Comparison of ENCODE assay signal across 24 mouse cellular contexts in genomic region chr1:93551427-93551826, GRCm38 (mm10). TPM values are rescaled to one million over a fixed set of nuclear protein-coding genes. Genes with fewer than 3 reads are reported as not detected.
DNase-seq lines count a peak whose midpoint lies in the region; ATAC-seq and TF ChIP-seq lines count a peak whose summit lies in the region.
"Had no signal": no experiment of that assay in that cellular context is flagged by ENCODE, and none has a peak within 500 bp of the region (broad histone marks: within the 10 kb centered on the region; RNA-seq: fewer than 3 reads in every experiment).

No protein-coding gene starts in this region.

- peaks cover 3 to 15% of the 10 kb centered on the region in 2 experiments; a peak in 3 of 4 replicates for H3K4me1 ChIP-seq in CH12.LX (ENCODE audit: control insufficient read depth in 1 of 2, insufficient read depth in 2 of 2)
- no peaks in the 10 kb centered on the region for H3K4me1 ChIP-seq in intestine, postnatal 0 days (replicated peaks; ENCODE audit: control insufficient read depth, insufficient read depth, low read length)
- H3K4me1 ChIP-seq: embryonic facial prominence, embryonic 12.5 days had no signal

- TF ChIP-seq EP300 in CH12.LX (IDR thresholded peaks at IDR 0.05; ENCODE audit: low read length) = no peak

- H3K27me3 ChIP-seq in CH12.LX (replicated peaks) = no peaks in the 10 kb centered on the region
- H3K27me3 ChIP-seq in intestine, postnatal 0 days (replicated peaks; ENCODE audit: control insufficient read depth, insufficient read depth, low read length) = no peaks in the 10 kb centered on the region
- H3K27me3 ChIP-seq: embryonic facial prominence, embryonic 12.5 days; forebrain, embryonic 12.5 days had no signal

- dilution Hi-C loops in CH12.LX (cut with MboI; ENCODE audit: extremely low pct_ligation_motif_present, extremely low pct_unique_long_range_greater_than_20kb, low sequenced_read_pairs) = no loop called here

- no peak for TF ChIP-seq CTCF in CH12.LX (conservative IDR thresholded peaks at IDR 0.05 in 1 of 2, IDR thresholded peaks at IDR 0.05 in 1 of 2; ENCODE audit: low read depth in 2 of 2, low read length in 2 of 2)
- TF ChIP-seq CTCF in intestine, postnatal 0 days (IDR thresholded peaks at IDR 0.05; ENCODE audit: low read depth) = no peak

- TF ChIP-seq RAD21 in CH12.LX (IDR thresholded peaks at IDR 0.05; ENCODE audit: low read depth, low read length) = no peak

- ATAC-seq in granulocyte monocyte progenitor cell, adult 5-6 weeks (replicated peaks; ENCODE audit: poor library complexity, severe bottlenecking) = peak; percentile 70
- peak; percentile 64 for ATAC-seq in megakaryocyte progenitor cell, adult 5-6 weeks (replicated peaks; ENCODE audit: poor library complexity)
- ATAC-seq in intestine, postnatal 0 days = no peak
- ATAC-seq: CD4-positive, CD25-positive, alpha-beta regulatory T cell, adult 4 months; forebrain, embryonic 14.5 days; forebrain, embryonic 16.5 days had no signal

- H3K27ac ChIP-seq in CH12.LX (ENCODE audit: insufficient read depth, low read depth) = no peak overlapping the region
- H3K27ac ChIP-seq in intestine, postnatal 0 days (ENCODE audit: low read depth, low read length) = no peak overlapping the region
- H3K27ac ChIP-seq: embryonic facial prominence, embryonic 10.5 days; embryonic facial prominence, embryonic 12.5 days; forebrain, embryonic 10.5 days; forebrain, embryonic 12.5 days had no signal

- 0 out of 2 replicates have a peak overlapping the region, but pooled peaks have one; percentile 12 for H3K9ac ChIP-seq in CH12.LX (ENCODE audit: insufficient read depth, low read depth)
- H3K9ac ChIP-seq in intestine, postnatal 0 days (ENCODE audit: low read depth, low read length) = no peak overlapping the region
- H3K9ac ChIP-seq: embryonic facial prominence, embryonic 12.5 days; forebrain, embryonic 12.5 days had no signal

- H3K9me3 ChIP-seq in CH12.LX (replicated peaks; ENCODE audit: low read length) = no peaks in the 10 kb centered on the region
- no peaks in the 10 kb centered on the region for H3K9me3 ChIP-seq in intestine, postnatal 0 days (ENCODE audit: control insufficient read depth)
- H3K9me3 ChIP-seq: embryonic facial prominence, embryonic 10.5 days; embryonic facial prominence, embryonic 12.5 days; forebrain, embryonic 10.5 days; forebrain, embryonic 12.5 days had no signal

- 75% methylated on average over 5 of the region's 5 CpGs for WGBS in intestine, postnatal 0 days

- no peaks in the 10 kb centered on the region for H3K36me3 ChIP-seq in CH12.LX (replicated peaks in 1 of 2; ENCODE audit: control insufficient read depth in 1 of 2, insufficient read depth in 1 of 2, low read length in 1 of 2)
- peaks cover 2% of the 10 kb centered on the region; the same call in 1 of the 2 replicates for H3K36me3 ChIP-seq in intestine, postnatal 0 days (ENCODE audit: control insufficient read depth, insufficient read depth)
- H3K36me3 ChIP-seq: embryonic facial prominence, embryonic 12.5 days; forebrain, embryonic 10.5 days; forebrain, embryonic 12.5 days had no signal

- peak overlapping the region; percentile 11; the same call in 1 of the 2 replicates for H3K4me2 ChIP-seq in CH12.LX (ENCODE audit: insufficient read depth, low read depth, poor library complexity, severe bottlenecking)
- H3K4me2 ChIP-seq in intestine, postnatal 0 days (replicated peaks; ENCODE audit: low read depth) = no peak overlapping the region
- H3K4me2 ChIP-seq: embryonic facial prominence, embryonic 12.5 days; forebrain, embryonic 12.5 days had no signal

- no peak overlapping the region for H3K4me3 ChIP-seq in CH12.LX (replicated peaks in 1 of 3; ENCODE audit: low read depth in 2 of 3, low read length in 2 of 3, poor library complexity in 1 of 3)
- H3K4me3 ChIP-seq in intestine, postnatal 0 days (ENCODE audit: low read depth, low read length) = no peak overlapping the region
- H3K4me3 ChIP-seq: embryonic facial prominence, embryonic 10.5 days; embryonic facial prominence, embryonic 12.5 days; erythroblast, embryonic 14.5 days; forebrain, embryonic 10.5 days; forebrain, embryonic 12.5 days had no signal

- H3K79me2 ChIP-seq in CH12.LX (replicated peaks; ENCODE audit: control insufficient read depth, extremely low read depth, insufficient read depth, poor library complexity, severe bottlenecking) = no peaks in the 10 kb centered on the region

- in situ Hi-C loops in CH12.LX (cut with MboI; ENCODE audit: low pct_ligation_motif_present, low pct_unique_long_range_greater_than_20kb, low sequenced_read_pairs) = no loop called here

- TF ChIP-seq POLR2A in CH12.LX (IDR thresholded peaks at IDR 0.05; ENCODE audit: low read depth, low read length) = no peak

- DNase-seq in 416B (ENCODE audit: low read depth) (peak; percentile 23), CH12.LX (ENCODE audit: extremely low read depth) (no peak)
- no peak for DNase-seq in spleen, postnatal 36 days (ENCODE audit: low spot score in 2 of 2)
- no peak for DNase-seq in cerebellum, adult 11-12 months
- DNase-seq: adrenal gland, adult 8-10 months; adrenal gland, postnatal 14 days; adrenal gland, postnatal 36 days; B cell, adult 2 months; cerebellum, adult 11 months; cerebellum, adult 2 months; cerebellum, adult 9-10 months; cerebellum, postnatal 10 days; cerebellum, postnatal 25 days had no signal

TF ChIP-seq in CH12.LX, 34 proteins besides CTCF, POLR2A, EP300 and RAD21:
- TF ChIP-seq UBTF (IDR thresholded peaks at IDR 0.05; ENCODE audit: low read depth, low read length) (no peak), ZKSCAN1 (IDR thresholded peaks at IDR 0.05; ENCODE audit: borderline replicate concordance, low read depth, low read length) (no peak), TCF12 (IDR thresholded peaks at IDR 0.05; ENCODE audit: low read depth, low read length) (no peak)
TF ChIP-seq in CH12.LX: peak in this region for 0.

RNA-seq across cellular contexts. Expression of gene Farp2, which starts 39.5 kb away (rescaled TPM):
- 1.8 and 2.4 TPM in 2 replicates for total RNA-seq in CH12.LX (2012; rRNA removed)
- total RNA-seq in CH12.LX (2014; rRNA removed) = 0.58 and 0.89 TPM in 2 replicates
- 1.6 and 2.1 TPM in 2 replicates for polyA plus RNA-seq in CH12.LX (2012; ENCODE audit: insufficient read length, low read depth)
- total RNA-seq in granulocyte monocyte progenitor cell, adult 5-6 weeks (2014; fragmentation: Nextera tagmentation) = 0.56 and 2.3 TPM in 2 replicates
- total RNA-seq in granulocyte monocyte progenitor cell, adult 5-6 weeks (2017) = 0.82 and 1.3 TPM in 2 replicates
- 2.6 and 5.0 TPM in 2 replicates for total RNA-seq in megakaryocyte progenitor cell, adult 5-6 weeks (2015)
- total RNA-seq in megakaryocyte progenitor cell, adult 5-6 weeks (2017) = 1.0 and 1.1 TPM in 2 replicates
- 5.3 and 6.7 TPM in 2 replicates for polyA plus RNA-seq in intestine, postnatal 0 days (2015; fragmentation: Nextera tagmentation; extraction: Ambion mirVana)
- polyA plus RNA-seq: erythroblast, embryonic 14.5 days had no signal
